Mouse (Mus musculus) lung, adult 2 months (tissue): ENCODE results near the gene Rdh9.

Experiments
- CTCF ChIP-seq: fragments of 200-500 bp; IDR thresholded peaks from 2 replicates; pipeline ENCODE4 v1.5.1; 2011; ENCODE audit warnings: mild to moderate bottlenecking, low read length, control low read depth; ENCODE audit not compliant: insufficient read depth
- POLR2A ChIP-seq: fragments of 200-500 bp; IDR thresholded peaks from 2 replicates; pipeline ENCODE4 v1.6.1; 2011; ENCODE audit warnings: low read depth, mild to moderate bottlenecking, control low read depth, low read length, borderline replicate concordance; ENCODE audit errors: extremely low read depth

GRCm38 (mm10) chr10:127835292-127835691, 59.1 kb downstream of the Rdh9 start:
- TF ChIP-seq CTCF: no peak
- no peak for TF ChIP-seq POLR2A
